Mouse (Mus musculus): ENCODE results near the gene Epha3.

Epha3 gene

DNA sequence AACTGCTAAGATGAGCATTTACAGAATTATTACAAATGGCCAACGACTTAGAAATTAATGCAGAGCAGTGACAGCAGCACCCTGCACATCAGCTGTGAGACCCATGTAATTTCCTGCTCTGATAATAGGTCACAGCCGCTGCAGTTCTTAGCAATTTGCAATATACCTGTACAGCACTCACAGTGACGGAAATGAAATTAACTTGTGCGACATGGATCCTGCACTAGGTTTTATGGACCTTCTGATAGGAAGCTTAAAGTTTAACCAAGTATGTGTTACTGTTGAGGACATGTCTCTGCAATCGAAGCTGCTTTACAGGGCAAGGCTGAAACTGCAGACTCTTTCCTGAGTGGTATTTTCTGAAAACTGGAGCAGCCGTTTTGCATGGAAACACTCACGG lies 80.4 kb downstream of the Epha3 start:
- DNase-seq (ENCODE audit: low spot score), result no peak

- DNase-seq (ENCODE audit: low spot score), result no peak
Observed at GRCm38 (mm10) chr16:63782101-63782500, 81.9 kb downstream of the Epha3 start.

DNA sequence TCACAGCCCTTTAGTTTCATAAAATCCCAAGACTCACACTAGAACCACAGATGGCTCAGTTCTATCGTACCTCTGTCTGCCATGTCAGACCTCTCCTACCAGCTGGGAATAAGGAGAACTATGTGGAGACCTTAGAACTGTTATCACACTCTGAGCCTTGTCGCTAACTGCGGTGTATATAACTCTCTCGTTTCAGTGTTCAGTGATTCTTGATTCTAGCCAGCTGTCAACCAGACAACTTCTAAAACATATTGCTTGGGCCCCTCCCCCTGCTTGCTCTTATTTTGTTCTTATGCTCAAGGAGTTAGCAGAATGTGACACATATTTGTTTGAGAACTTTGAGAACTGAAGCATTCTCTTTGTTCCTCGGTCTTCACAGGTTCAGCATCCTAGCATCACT lies 83.8 kb downstream of the Epha3 start:
- DNase-seq (ENCODE audit: low spot score), result no peak

GRCm38 (mm10) chr16:63777811-63778210 lies 86.2 kb downstream of the Epha3 start:
- DNase-seq (ENCODE audit: low spot score), result no peak

- no peak for DNase-seq (ENCODE audit: low spot score)
Observed at GRCm38 (mm10) chr16:63772566-63772965, 91.4 kb downstream of the Epha3 start.

GRCm38 (mm10) chr16:63767589-63767988 lies 96.4 kb downstream of the Epha3 start:
- no peak for DNase-seq (ENCODE audit: low spot score)

- DNase-seq (ENCODE audit: low spot score), result no peak
Observed at GRCm38 (mm10) chr16:63761177-63761576, 102.8 kb downstream of the Epha3 start.

- DNase-seq (ENCODE audit: low spot score), result no peak
Observed at GRCm38 (mm10) chr16:63760112-63760511, 103.9 kb downstream of the Epha3 start.

- DNase-seq (ENCODE audit: low spot score), result no peak
Observed at GRCm38 (mm10) chr16:63753052-63753451, 110.9 kb downstream of the Epha3 start.

GRCm38 (mm10) chr16:63747817-63748216 lies 116.2 kb downstream of the Epha3 start:
- DNase-seq (ENCODE audit: low spot score), result no peak

- DNase-seq (ENCODE audit: low spot score), result no peak
Observed at GRCm38 (mm10) chr16:63745465-63745864, 118.5 kb downstream of the Epha3 start.

DNA sequence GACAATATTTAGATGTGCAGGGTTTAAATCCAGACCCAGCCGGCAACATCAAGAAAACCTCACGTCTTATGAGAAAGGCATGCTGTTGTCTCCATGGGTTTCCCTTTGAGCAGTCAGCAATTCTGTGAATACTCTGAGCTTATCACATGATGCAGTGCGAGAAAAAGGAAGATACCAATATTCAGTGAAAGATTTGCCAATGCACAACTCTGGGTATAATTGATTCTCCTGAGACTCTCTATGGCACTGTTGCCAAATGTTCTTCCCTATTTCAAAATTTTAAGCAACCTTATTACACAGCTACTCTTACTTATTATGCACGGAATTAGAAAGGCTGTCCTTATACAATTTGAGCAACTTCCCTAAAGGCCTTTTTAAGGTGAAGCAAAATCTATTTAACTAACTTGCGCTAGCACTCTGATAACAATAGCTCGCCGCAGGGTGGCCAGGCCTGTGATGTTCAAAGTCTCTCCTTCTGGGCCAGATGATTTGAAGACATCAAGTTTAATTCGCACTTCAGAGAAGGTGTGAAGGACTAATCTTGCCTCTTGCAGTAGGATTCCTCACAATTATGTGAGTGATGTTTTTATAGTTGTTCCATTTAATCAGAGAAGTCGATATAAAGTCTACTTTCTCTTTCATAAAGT lies 120.6 kb downstream of the Epha3 start:
- no peak for DNase-seq (ENCODE audit: low spot score)

DNA sequence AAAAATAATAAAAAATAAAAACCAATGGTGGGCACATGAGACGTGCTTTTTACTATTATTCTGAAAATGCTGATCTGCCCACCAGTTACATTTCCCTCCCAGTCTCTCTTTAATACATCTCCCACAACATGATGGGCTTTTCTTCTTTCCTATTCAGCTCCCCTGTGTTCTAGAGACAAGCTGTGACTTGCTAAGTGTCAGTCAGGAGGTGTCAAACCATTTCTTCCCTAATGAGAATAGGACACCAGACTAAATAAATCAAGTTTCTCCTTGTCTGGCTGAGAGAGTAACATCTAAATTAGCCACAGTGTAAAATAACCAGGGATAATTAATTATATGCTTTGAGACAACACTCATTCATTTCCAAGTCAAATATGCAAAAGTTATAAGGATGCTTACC lies 144.7 kb downstream of the Epha3 start:
- no peak for DNase-seq (ENCODE audit: low spot score)

- DNase-seq (ENCODE audit: low spot score), result no peak
Observed at GRCm38 (mm10) chr16:63717317-63717716, 146.7 kb downstream of the Epha3 start.

GRCm38 (mm10) chr16:63706912-63707868 lies 156.8 kb downstream of the Epha3 start:
- DNase-seq (ENCODE audit: low spot score), result no peak

DNA sequence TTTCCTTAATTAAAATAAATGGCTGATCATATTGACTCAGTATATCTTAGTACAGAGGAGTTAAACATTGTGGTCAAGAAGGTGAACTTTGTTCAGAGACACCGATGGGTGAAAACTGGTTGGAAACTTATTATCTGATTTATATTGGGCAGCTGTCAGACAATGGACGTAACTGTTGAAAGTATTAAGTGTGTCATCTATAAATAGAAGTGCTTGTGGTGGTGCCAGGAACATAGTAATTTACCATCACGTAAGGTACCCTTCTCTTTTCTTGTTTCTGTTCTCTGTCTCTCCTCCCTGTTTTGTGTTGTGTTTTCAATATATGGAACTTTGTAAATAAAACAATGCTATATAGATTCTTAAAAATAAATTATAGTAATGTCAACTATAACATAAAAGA lies 174.6 kb downstream of the Epha3 start:
- no peak for DNase-seq (ENCODE audit: low spot score)

DNA sequence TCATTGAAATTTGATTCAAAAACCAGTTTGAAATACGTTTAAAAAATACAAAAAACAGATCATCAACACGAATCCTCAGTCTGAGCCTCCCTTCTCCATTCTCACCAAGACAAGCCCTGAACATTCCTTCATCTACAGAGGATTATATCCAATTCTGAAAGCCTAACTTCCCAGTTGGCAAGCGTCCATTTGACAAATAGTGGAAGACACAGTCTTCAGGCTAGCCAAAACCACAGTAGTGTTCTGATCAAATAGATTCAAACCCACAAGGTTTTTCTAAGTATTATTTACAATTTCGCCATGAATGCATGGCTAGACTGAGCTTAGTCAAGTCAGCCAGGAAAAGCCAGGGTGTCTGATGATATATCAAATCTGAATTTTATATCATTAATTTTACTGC lies 179.8 kb downstream of the Epha3 start:
- no peak for DNase-seq (ENCODE audit: low spot score)

DNA sequence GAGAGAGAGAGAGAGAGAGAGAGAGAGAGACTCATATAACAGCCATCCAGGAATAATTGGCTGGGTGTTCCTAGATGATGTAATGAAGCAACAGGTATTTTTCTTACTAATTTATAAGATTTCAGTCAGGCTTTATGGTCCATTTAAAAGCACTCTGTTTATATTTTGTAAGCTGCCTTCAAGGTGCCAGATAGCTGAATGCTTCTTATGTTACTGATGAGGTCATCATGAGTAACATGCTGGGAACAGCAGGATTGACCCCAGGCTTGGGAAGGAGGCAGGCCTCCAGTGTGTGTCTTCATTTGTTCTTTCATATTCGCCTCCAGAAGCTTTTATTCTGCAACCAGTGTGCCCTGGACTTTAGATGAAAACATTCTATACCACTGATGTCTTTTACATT lies 189.5 kb downstream of the Epha3 start:
- no peak for DNase-seq (ENCODE audit: low spot score)

DNA sequence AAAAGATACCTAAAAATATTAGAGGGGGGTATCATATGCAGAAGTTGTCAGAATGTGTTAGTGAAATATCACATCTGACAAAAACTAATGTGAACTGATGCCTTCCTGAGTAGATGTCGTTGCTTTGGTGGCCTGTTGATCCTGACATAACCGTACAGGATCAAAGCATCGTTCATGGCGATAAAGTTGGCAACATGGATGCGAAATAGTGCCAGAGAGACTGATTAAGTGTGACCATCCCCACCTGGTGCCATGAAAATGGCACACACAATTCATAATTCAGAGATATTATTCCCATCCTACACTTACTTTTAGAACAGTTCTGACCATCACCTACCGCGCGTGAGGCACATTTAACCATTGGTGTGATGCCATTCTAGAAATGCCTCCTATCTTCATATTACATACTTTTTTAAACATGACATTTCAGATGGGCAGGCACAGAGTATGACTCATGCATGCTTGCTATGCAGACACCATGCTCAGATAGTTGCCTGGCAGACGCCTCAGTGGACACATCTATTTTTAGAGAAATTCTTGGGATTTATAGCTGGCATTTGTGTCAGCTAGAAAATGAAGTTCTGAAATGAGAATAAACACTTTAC lies 190.6 kb downstream of the Epha3 start:
- DNase-seq (ENCODE audit: low spot score), result no peak

- no peak for DNase-seq (ENCODE audit: low spot score)
Observed at GRCm38 (mm10) chr16:63665897-63666464, 198.0 kb downstream of the Epha3 start.

DNA sequence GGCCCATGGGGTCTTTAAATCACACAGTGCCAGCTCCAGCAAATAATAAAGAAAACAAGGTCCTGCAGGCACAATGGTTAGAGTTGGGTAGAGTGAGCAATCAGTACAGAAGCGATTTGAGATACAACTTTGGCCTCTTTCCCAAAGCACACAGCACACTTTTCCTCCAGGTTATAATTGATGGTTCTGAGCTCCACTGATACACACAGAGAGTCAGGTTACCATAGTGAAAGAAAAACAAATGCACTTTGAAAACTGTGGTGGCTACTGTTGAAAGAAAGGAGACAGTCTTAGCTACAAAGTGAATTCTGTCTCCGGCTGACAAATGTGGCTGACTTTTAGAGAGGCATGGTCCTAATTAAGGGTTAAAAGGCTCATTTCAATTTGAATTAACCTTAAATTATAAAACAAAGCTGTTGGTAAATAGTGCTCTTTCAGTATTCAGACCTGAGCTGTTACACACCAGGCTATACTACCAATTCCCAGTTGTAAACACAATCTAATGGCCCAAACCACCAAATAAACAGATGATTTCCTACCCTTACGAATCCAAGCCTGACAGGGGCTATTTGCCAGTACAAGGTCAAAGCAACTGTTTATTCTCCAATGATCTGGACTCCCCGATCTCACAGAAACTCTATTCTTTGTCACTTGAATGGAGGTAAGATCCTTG lies 205.5 kb downstream of the Epha3 start:
- DNase-seq (ENCODE audit: low spot score), result no peak

DNA sequence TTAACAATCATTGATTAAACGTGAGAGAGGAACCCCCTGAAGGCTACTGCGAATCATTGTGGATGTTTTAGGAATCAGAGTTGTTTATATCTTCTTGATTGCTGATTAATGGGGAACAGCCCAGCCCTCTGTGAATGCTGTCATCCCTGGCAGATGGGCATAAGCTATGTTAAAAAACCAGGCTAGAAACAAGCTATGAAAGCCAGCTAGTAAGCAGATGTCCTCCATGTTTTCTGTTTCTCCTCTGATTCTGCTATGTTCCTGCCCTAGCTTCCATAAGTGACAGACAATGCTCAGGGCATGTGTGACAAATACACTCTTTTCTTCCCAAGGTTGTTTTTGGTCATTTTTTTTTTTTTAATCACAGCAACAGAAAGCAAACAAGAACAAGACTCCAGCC lies 206.2 kb downstream of the Epha3 start:
- no peak for DNase-seq (ENCODE audit: low spot score)

Measured in testis, postnatal 14 days (tissue).